Mouse (Mus musculus) bone marrow, adult 2 months (tissue): ENCODE data around the gene Tmem147.

Experiments
- CTCF ChIP-seq: fragments of 200-500 bp; IDR thresholded peaks from 2 replicates; pipeline ENCODE4 v1.5.1; 2011; ENCODE audit warnings: low read length, control low read depth; ENCODE audit not compliant: control insufficient read depth, insufficient read depth
- POLR2A ChIP-seq: fragments of 200-500 bp; IDR thresholded peaks from 2 replicates; pipeline ENCODE4 v1.6.1; 2011; ENCODE audit warnings: low read depth, mild to moderate bottlenecking, control low read depth, low read length, borderline replicate concordance; ENCODE audit not compliant: control insufficient read depth

DNA sequence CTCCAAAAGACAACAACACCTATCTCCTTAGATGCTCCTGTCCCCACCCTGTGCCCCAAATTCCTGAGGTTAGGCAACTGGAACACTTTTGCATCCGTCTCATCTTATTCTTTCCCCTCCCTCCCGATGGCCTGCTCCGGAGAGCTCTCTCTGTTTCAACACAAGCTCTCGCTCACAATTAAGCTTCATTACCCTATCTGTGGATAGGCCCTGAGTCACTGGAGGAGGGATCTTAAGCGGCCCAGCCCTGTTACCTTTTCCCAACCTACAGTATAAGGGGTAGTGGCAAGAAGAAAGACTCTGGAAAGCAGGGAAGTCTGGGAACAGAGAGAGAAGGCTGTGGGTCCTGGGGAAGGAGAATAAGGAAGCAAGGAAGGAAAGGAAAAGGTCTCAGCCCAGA is 34.1 kb upstream of the Tmem147 start, which contains the start of gene Dmkn:
- no peak for TF ChIP-seq CTCF
- TF ChIP-seq POLR2A = no peak
